Mouse (Mus musculus) C2C12 (cell line): ENCODE data around the gene Heatr3. TPM values are rescaled to one million over a fixed set of nuclear protein-coding genes. Genes with fewer than 3 reads are reported as not detected.

Source experiments
- H3K27me3 ChIP-seq: one replicate; pipeline ENCODE4 v1.6.1; 2011; ENCODE audit not compliant: control insufficient read depth, insufficient read depth, insufficient read length
- H3K36me3 ChIP-seq: one replicate; pipeline ENCODE4 v1.6.1; 2011; ENCODE audit not compliant: control insufficient read depth, insufficient read depth
- H3K4me3 ChIP-seq: one replicate; pipeline ENCODE4 v1.5.1; 2011; ENCODE audit warnings: mild to moderate bottlenecking, control low read depth; ENCODE audit not compliant: poor library complexity, insufficient read depth, severe bottlenecking
- H3K79me2 ChIP-seq: one replicate; pipeline ENCODE4 v1.6.1; 2011; ENCODE audit not compliant: control insufficient read depth, insufficient read depth
- H3K79me3 ChIP-seq: one replicate; pipeline ENCODE4 v1.6.1; 2011; ENCODE audit warnings: low read depth, control low read depth
- H3ac ChIP-seq: one replicate; pipeline ENCODE3; 2011; ENCODE audit warnings: low read depth; ENCODE audit not compliant: control insufficient read depth, insufficient read length
- CEBPB ChIP-seq: IDR thresholded peaks from one replicate; pipeline ENCODE4 v1.6.1; 2011; ENCODE audit warnings: low read depth, mild to moderate bottlenecking, control low read depth, moderate library complexity
- CTCF ChIP-seq: IDR thresholded peaks from one replicate; pipeline ENCODE4 v1.5.1; 2011; ENCODE audit not compliant: control insufficient read depth, insufficient read depth, insufficient read length
- FOSL1 ChIP-seq: IDR thresholded peaks from one replicate; pipeline ENCODE4 v1.8.0; 2011; ENCODE audit warnings: mild to moderate bottlenecking, low read length; ENCODE audit not compliant: poor library complexity, insufficient read depth, severe bottlenecking
- MAX ChIP-seq: IDR thresholded peaks from one replicate; pipeline ENCODE4 v1.6.1; 2011; ENCODE audit warnings: mild to moderate bottlenecking, control low read depth
- MYOD1 ChIP-seq: IDR thresholded peaks from one replicate; pipeline ENCODE4 v1.6.1; 2011; ENCODE audit warnings: low read depth; ENCODE audit not compliant: control insufficient read depth, insufficient read length
- MYOG ChIP-seq: IDR thresholded peaks from one replicate; pipeline ENCODE4 v1.6.1; 2011; ENCODE audit not compliant: control insufficient read depth, insufficient read length; ENCODE audit errors: extremely low read depth
- USF1 ChIP-seq: IDR thresholded peaks from one replicate; pipeline ENCODE4 v1.6.1; 2011; ENCODE audit warnings: low read depth, mild to moderate bottlenecking, control low read depth, moderate library complexity
- long read RNA-seq, 2 experiments: library from polyadenylated mRNA; unstranded; transcript quantifications; one replicate each; pipeline ENCODE4 v2.0.0; 2019 to 2020
- polyA plus RNA-seq: library from polyadenylated mRNA; unstranded; fragments of >200 nt; fragmentation: generic; extraction: Trizol; gene quantifications from one replicate; pipeline ENCODE4 v1.2.1, GENCODE M21; 2012; ENCODE audit warnings: missing spikeins

The Heatr3 gene
- polyA plus RNA-seq, result 32.4 TPM
- long read RNA-seq, experiment 1, transcript Heatr3-201 (15 exons, 3,251 nt), result major isoform, 31 of 47 reads
- long read RNA-seq, experiment 1, partial matches to known transcripts, result 11 of 47 reads
- long read RNA-seq, experiment 1, other reads (novel, unspliced or antisense), result 5 of 47 reads
- long read RNA-seq, experiment 2, transcript Heatr3-201 (15 exons, 3,251 nt), result major isoform, 1,291 of 1,418 reads
- long read RNA-seq, experiment 2, partial matches to known transcripts, result 42 of 1,418 reads
- long read RNA-seq, experiment 2, other reads (novel, unspliced or antisense), result 84 of 1,418 reads

GRCm38 (mm10) chr8:88137748-88138484 is at the start of gene Heatr3:
Gene Heatr3 (plus strand): TSS chr8:88137855.
- Histone ChIP-seq H3K36me3 (peaks cover 55% of the 10 kb centered on the region), H3K79me3 (peaks cover 24% of the 10 kb centered on the region), H3K4me3 (peak within 1 kb of the TSS; percentile 76), H3ac (peak within 1 kb of the TSS; percentile 92), H3K27me3 (no peaks in the 10 kb centered on the region), H3K79me2 (peaks cover 42% of the 10 kb centered on the region)
- TF ChIP-seq CTCF (no peak), MYOD1 (no peak), FOSL1 (no peak), CEBPB (no peak), USF1 (no peak), MAX (no peak), MYOG (no peak)

GRCm38 (mm10) chr8:88088006-88088405 is 49.6 kb upstream of the Heatr3 start:
- TF ChIP-seq MAX (no peak), CEBPB (no peak), FOSL1 (peak; percentile 18), MYOG (no peak), USF1 (no peak), MYOD1 (no peak)
- Histone ChIP-seq H3K27me3 (no peaks in the 10 kb centered on the region), H3K4me3 (no peak overlapping the region), H3K79me2 (no peaks in the 10 kb centered on the region), H3K79me3 (no peaks in the 10 kb centered on the region), H3ac (no peak overlapping the region), H3K36me3 (no peaks in the 10 kb centered on the region)

- TF ChIP-seq CTCF, result no peak
- peak; percentile 54 for TF ChIP-seq CEBPB
- no peak overlapping the region for H3ac ChIP-seq
- H3K4me3 ChIP-seq, result no peak overlapping the region
- no peaks in the 10 kb centered on the region for H3K36me3 ChIP-seq
- no peaks in the 10 kb centered on the region for H3K79me2 ChIP-seq
- H3K79me3 ChIP-seq, result no peaks in the 10 kb centered on the region
- no peaks in the 10 kb centered on the region for H3K27me3 ChIP-seq
Measured at GRCm38 (mm10) chr8:88091661-88092060, 46.0 kb upstream of the Heatr3 start.

- H3K36me3 ChIP-seq, result no peaks in the 10 kb centered on the region
- H3K79me3 ChIP-seq, result no peaks in the 10 kb centered on the region
- H3ac ChIP-seq, result no peak overlapping the region
- H3K4me3 ChIP-seq, result no peak overlapping the region
- H3K79me2 ChIP-seq, result no peaks in the 10 kb centered on the region
- no peaks in the 10 kb centered on the region for H3K27me3 ChIP-seq
- no peak for TF ChIP-seq MYOD1
- no peak for TF ChIP-seq CTCF
- no peak for TF ChIP-seq MAX
- TF ChIP-seq MYOG, result no peak
- no peak for TF ChIP-seq USF1
- TF ChIP-seq CEBPB, result no peak
- TF ChIP-seq FOSL1, result no peak
Measured at GRCm38 (mm10) chr8:88093367-88093766, 44.3 kb upstream of the Heatr3 start.

DNA sequence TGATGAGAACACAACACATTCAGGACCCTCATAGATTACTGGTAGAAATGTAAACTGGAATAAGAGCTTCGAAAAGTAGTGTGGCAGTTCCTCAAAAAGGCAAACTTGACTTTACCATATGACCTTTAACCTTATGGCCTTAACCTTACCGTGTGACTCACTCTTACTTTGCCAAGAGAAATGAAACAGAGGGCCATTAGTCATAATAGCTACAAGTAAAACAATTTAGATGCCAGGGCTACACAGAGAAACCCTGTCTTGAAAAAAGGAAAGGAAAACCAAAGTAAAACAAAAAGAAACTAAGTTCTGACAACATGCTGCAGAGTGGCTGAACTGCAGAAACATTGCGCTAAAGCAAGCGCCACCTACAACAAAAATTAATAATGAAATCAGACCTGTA is 38.8 kb upstream of the Heatr3 start:
- Histone ChIP-seq H3K79me3 (no peaks in the 10 kb centered on the region), H3K4me3 (no peak overlapping the region), H3ac (no peak overlapping the region), H3K36me3 (no peaks in the 10 kb centered on the region), H3K79me2 (no peaks in the 10 kb centered on the region), H3K27me3 (no peaks in the 10 kb centered on the region)
- TF ChIP-seq FOSL1 (no peak), MYOG (no peak), CEBPB (no peak), CTCF (no peak), MAX (no peak), USF1 (no peak), MYOD1 (no peak)

GRCm38 (mm10) chr8:88099526-88099925 is 38.1 kb upstream of the Heatr3 start:
- Histone ChIP-seq H3K79me2 (no peaks in the 10 kb centered on the region), H3K79me3 (no peaks in the 10 kb centered on the region), H3K36me3 (no peaks in the 10 kb centered on the region), H3K4me3 (no peak overlapping the region), H3K27me3 (no peaks in the 10 kb centered on the region), H3ac (no peak overlapping the region)
- TF ChIP-seq USF1, result no peak
